Mouse (Mus musculus) heart, postnatal 0 days (tissue): ENCODE measurements around the gene Ttc28.

Experiments used
- CTCF ChIP-seq: IDR thresholded peaks from 2 replicates; pipeline ENCODE4 v1.5.1; 2016; ENCODE audit warnings: antibody characterized with exemption, control low read depth, low read depth
- EP300 ChIP-seq: IDR thresholded peaks from 2 replicates; pipeline ENCODE4 v1.6.1; 2016; ENCODE audit warnings: antibody characterized with exemption, low read depth

DNA sequence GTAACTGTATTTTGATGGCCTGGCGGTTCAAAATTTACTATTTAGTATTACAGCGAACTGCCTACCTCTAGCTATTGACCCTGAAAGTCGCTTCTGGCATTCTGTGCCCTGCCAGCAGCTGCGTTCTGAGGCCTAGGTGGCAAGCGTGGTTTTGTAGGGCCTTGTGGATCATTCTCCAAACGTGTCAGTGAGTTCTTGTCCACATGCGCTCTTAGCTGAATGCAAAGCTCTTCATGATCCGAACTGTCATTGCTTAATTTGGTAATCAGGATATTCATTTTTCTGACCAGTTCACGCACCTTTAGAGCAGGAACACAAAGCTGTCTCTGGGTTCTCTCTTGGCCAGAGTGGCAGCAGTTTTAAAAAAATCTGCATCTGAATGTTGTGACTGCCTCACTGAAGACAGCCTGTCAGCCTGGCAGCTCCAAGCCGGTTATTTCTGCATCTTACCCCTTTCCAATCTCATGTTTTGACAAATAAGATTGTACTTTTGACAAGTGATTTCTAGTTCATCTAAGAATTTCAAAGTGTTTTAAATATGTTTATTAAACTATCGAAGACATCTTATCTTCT is 88.0 kb downstream of the Ttc28 start:
- TF ChIP-seq CTCF: no peak
- TF ChIP-seq EP300: no peak
